Mouse (Mus musculus): ENCODE data around the gene Efnb3.
A peak's percentile ranks its signal among the peaks of the same experiment; 100 is the strongest.
"Not testable (repeated sequence)": the region's sequence is repeated elsewhere in the genome, so short reads cannot be mapped to it uniquely, and the experiment has no call there.

Efnb3 gene

GRCm38 (mm10) chr11:69549060-69549656 is 10.8 kb downstream of the Efnb3 start, which contains the start of gene Dnah2:
TSS of gene Dnah2 (minus strand) at chr11:69549110.
- DNase-seq (ENCODE audit: low spot score) = no peak

GRCm38 (mm10) chr11:69547071-69547470 is 12.9 kb downstream of the Efnb3 start:
- DNase-seq (ENCODE audit: low spot score) = no peak

- peak; percentile 16 for DNase-seq (ENCODE audit: low spot score)
These were observed 13.5 kb downstream of the Efnb3 start for GRCm38 (mm10) chr11:69546423-69547053.

- no peak for DNase-seq (ENCODE audit: low spot score)
These were observed 14.0 kb downstream of the Efnb3 start for GRCm38 (mm10) chr11:69545957-69546356.

- no peak for DNase-seq (ENCODE audit: low spot score)
These were observed 16.4 kb downstream of the Efnb3 start for GRCm38 (mm10) chr11:69543598-69543997.

DNA sequence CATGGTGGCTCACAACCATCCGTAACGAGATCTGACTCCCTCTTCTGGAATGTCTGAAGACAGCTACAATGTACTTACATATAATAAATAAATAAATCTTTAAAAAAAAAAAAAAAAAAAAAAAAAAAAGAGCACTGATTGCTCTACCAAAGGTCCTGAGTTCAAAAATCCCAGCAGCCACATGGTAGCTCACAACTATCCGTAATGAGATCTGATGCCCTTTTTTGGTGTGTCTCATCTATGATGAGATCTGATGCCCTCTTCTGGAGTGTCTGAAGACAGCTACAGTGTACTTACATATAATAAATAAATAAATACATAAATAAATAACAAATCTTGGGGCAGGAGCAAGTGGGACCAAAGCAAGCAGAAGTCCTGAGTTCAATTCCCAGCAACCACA is 18.3 kb downstream of the Efnb3 start:
- DNase-seq (ENCODE audit: low spot score) = not testable (repeated sequence)

DNA sequence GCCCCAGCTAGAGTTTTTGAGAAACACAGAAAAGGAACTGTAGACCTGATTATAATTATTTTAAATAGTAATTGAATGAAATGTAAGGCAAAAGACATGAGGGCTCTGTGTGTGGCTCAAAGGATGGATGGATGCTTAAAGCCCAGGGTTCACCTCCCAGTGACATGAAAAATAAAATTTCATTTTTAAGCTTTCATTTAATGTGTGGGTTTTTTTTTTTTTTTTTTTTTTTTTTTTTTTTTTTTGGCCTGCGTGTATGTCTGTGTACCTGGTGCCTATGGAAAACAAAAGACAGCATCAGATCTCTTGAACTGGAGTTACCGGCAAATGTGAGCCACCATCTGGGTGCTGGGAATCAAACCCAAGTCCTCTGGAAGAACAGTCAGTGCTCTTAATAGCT is 19.3 kb downstream of the Efnb3 start:
- no peak for DNase-seq (ENCODE audit: low spot score)

GRCm38 (mm10) chr11:69534990-69535389 is 25.0 kb downstream of the Efnb3 start:
- no peak for DNase-seq (ENCODE audit: low spot score)

GRCm38 (mm10) chr11:69532480-69533150 is 27.4 kb downstream of the Efnb3 start:
- DNase-seq (ENCODE audit: low spot score) = no peak

DNA sequence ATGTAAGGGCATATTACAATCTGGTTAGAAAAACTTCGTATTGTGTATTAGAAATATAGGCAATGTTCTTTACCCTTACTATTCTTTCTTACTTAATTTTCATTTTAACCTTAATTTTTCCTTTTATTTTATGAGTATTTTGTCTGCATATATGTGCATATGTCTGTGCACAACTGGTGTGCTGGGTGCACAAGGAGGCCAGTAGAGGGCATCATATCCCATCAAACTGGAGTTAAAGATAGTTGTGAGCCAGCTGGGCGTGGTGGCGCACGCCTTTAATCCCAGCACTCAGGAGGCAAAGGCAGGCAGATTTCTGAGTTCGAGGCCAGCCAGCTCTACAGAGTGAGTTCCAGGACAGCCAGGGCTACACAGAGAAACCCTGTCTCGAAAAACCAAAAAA is 29.2 kb downstream of the Efnb3 start:
- DNase-seq (ENCODE audit: low spot score) = not testable (repeated sequence)

- DNase-seq (ENCODE audit: low spot score) = not testable (repeated sequence)
These were observed 29.7 kb downstream of the Efnb3 start for GRCm38 (mm10) chr11:69530281-69530680.

DNA sequence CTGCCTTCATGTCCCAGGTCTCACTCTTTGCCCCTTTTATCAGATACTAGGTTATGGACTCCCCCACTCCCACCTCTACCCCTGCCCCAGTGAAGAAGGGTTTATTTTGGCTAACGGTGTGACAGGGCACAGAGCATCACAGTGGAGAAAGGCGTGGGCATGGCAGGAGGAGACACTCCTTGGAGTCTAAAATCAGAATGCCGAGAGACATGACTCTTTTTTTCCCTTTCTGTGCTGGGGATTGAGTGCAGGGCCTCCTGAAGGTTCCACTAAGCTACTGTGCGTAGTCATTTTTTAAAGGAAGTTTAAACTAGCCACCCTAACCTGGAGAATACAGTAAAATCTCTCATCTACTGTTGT is 32.0 kb downstream of the Efnb3 start:
- no peak for DNase-seq (ENCODE audit: low spot score)

DNA sequence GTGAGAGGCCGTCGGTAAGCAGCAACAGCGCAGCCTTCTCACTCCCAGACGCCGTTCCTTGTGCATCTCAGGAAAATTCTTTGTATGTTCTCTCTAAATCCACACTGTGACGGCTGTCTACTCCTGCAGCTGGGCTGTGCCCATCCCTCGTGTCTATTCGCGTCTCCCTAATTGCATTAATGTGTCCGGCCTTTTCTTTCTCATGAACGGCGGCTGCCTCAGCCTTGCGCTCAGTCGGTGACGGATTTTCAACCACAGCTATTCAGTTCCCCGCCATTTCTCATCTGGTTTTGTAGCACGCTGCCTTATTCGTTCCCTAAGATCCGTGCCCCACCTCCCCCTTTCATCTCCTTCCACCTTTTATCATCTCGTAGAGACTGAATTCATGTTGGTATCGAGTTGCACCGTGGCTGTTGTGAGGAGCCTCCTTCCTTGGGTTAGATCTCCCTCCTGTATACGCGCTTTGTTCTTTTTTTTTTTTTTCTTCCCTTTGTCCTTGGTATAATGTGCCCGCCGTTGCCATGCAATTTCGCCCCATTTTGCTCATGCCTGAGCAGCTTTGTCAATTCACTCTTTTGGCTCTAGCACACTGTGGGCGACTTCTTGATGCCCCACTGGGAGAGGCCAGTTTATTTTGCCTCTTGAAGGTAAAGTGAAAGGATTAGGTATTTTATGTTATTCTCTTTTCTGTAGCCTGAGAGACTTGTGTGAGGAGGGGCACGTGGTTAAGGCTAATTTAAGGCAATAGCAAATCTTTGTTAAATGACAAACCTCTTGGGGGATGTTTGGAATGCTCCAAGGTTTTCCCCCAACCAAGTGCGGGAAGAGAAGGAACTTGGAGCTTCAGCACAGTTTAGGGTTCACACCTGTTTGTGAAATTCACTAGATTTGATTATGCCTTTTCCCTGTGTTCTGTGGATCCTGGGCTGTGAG is 32.6 kb downstream of the Efnb3 start:
- DNase-seq (ENCODE audit: low spot score) = no peak

- DNase-seq (ENCODE audit: low spot score) = no peak
These were observed 33.4 kb downstream of the Efnb3 start for GRCm38 (mm10) chr11:69526631-69527030.

GRCm38 (mm10) chr11:69525661-69526060 is 34.3 kb downstream of the Efnb3 start:
- DNase-seq (ENCODE audit: low spot score) = no peak

- no peak for DNase-seq (ENCODE audit: low spot score)
These were observed 36.4 kb downstream of the Efnb3 start for GRCm38 (mm10) chr11:69523651-69524050.

- no peak for DNase-seq (ENCODE audit: low spot score)
These were observed 38.4 kb downstream of the Efnb3 start for GRCm38 (mm10) chr11:69521526-69522149.

DNA sequence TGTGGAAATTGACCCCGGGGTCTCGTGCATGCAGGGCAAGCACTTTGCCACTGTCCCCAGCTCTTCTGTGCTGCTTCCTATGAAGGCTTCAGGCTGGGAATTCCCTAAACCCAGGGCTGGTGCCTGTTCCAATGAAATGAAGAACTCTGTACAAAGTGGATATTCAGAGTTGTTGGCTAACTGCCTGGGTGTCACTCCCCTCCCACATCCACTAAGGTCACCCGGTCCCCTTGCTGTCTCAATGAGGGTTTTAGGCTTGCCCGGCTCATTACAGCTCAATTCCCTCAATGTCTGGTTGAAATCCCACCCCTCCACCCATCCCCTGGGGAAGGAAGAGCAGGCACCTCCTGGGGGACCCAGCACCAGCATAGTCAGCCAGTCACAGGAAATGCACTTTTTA is 40.0 kb downstream of the Efnb3 start:
- DNase-seq (ENCODE audit: low spot score) = peak; percentile 78

DNA sequence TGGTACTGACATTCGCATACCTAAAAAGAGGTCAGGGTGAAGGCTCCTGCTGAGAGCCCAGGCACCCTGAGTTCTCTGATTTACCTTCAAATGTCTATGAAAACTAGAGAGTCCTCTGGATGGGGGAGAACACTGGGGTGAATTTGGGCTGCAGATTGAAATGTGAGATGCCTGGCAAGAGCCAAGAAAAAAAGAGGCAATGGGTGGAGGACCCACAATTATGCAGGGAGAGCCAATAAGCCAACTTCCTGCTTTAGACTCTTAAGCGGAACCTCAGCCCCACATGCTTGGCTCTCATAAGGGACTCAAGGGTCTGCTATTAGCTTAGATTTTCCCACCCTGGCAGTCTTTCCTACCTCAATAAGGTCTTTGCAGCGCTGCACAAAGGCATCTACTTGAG is 43.3 kb downstream of the Efnb3 start:
- DNase-seq (ENCODE audit: low spot score) = no peak

DNA sequence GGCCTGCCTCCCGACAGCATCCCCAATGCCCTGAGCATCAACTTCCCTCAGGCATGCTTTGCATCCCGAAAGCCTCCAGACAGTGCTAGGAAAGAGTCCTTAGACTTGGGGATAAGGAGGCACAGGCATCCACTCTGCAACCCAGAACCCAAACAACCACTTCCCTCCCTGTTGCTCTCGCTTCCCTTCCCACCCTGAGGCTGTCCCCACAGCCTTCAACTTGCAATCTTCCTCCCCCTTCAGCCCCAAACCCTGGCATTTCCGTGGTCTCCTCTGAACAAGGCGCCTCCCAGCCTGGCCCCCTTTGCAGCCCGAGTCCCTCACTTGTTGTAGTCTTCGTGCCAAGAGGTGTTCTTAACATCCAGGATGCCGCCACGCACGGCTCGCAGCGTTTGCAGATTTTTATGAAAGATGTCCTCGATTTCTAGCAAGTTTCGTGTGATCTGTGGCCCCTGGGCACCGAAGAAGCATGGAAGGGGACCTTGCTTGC is 43.8 kb downstream of the Efnb3 start:
- DNase-seq (ENCODE audit: low spot score) = no peak

GRCm38 (mm10) chr11:69513840-69514239 is 46.2 kb downstream of the Efnb3 start:
- DNase-seq (ENCODE audit: low spot score) = peak; percentile 83
